Mouse (Mus musculus) adrenal gland, postnatal 10 days (tissue): ENCODE data around the gene Rrp12. TPM values are rescaled to one million over a fixed set of nuclear protein-coding genes. Genes with fewer than 3 reads are reported as not detected.
"Not testable (repeated sequence)": the region's sequence is repeated elsewhere in the genome, so short reads cannot be mapped to it uniquely, and the experiment has no call there.

Source experiments
- DNase-seq: peaks from one replicate; pipeline ENCODE4 v3.0.0; 2021; ENCODE audit warnings: mixed read lengths
- total RNA-seq, 2 experiments: library from RNA; stranded (reverse); gene quantifications; 2 replicates each; pipeline ENCODE4 v1.2.3; 2021

Gene Rrp12
- total RNA-seq, 2 experiments from 2014 or later: 12.6 to 12.8 TPM

DNA sequence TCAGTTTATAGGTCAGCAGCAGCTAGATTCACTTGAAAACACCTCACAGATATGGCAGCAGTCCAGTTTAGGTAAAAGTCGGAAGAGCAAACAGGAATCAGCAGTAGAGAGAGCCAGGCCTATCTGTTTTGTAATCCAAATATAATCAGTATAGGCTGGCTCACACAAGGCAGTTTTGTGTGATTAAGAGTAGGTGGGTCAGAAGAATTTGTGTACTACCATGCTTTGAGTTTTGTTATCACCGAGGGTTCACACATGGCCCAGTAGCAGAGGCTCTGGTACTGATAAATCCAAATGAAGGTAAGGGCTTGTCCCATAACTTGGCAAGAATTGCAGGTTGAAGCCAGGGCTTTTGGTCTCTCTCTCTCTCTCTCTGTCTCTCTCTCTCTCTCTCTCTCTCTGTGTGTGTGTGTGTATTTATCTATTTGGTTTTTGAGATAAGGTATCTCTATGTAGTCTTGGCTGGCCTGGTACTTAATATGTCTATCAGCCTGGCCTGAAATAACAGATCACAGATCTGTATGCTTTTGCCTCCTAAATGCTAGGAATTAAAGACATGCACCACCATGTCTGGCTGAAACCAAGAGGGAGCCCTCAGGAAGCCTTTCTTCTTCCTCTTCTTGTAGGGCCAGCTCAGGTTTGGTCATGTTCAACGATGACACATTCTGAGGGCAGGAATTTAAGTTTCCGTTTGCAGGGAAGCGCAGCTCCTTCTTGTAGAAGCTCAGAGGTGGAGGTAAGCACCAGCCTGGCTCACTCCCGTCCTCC lies 10.5 kb upstream of the Rrp12 start:
- no peak for DNase-seq

DNA sequence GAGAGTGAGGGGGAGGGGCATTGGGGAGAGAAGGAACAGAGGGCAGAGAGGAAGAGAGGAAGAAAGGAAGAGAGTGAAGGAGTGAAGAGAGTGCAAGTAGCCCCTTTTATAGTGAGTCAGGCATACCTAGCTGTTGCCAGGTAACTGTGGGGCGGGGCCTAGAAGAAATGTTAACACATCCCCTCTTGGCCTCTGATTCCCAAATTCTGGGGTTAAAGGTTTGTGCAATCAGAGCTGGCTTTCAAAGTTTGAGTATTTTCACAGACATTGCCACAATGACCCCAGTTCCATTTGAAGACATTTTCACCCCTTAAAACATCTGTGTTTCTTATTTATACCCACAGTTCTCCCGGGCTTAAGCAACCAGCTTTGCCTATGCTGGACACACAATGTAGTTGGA lies 9.3 kb upstream of the Rrp12 start:
- no peak for DNase-seq

DNA sequence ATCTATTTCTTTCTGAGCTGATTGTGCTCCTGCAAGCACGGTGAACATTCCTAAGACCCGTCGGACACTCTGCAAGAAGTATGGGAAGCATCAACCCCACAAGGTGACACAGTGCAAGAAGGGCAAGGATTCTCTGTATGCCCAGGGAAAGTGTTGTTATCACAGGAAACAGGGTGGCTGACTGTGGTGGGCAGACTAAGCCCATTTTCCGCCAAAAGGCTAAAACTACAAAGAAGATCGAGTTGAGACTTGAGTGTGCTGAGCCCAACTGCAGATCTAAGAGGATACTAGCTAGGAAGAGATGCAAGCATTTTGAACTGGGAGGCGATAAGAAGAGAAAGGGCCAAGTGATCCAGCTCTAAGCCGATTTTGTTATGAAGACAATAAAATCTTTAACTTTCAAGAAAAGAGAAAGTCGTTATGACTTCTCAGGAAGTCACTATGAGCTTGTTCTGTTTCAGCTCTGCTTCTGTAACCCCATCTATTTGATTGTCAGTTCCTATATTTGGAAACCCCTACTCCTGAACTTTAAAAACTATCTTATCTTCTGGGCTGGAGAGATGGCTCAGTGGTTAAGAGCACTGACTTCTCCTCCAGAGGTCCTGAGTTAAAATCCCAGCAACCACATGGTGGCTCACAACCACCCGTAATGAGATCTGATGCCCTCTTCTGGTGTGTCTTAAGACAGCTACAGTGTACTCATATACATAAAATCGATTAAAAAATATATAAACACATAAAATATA lies 7.0 kb upstream of the Rrp12 start:
- no peak for DNase-seq

DNA sequence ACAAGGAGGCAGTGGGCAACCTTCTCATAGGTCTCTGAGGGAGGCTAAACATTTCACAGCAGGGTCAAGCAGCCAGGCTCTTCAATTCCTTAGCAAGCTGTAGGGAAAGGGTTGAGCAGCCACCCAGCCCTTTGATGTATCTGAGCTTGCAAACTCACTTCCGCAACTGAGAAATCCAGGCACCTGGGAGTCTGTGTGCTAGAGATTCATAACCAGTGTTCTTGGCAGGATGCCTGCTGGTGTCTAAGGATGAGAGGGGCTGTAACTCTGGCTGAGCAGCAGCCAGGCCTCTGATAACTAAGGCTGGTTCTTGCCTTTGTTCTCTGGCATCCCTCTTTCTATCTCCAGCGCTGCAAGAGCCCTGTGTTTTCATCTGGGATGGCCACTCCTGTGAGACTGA lies 5.7 kb upstream of the Rrp12 start:
- peak; percentile 46 for DNase-seq

GRCm38 (mm10) chr19:41900495-41901090 lies 4.6 kb upstream of the Rrp12 start:
- no peak for DNase-seq

GRCm38 (mm10) chr19:41898860-41899259 lies 2.9 kb upstream of the Rrp12 start:
- peak; percentile 47 for DNase-seq

DNA sequence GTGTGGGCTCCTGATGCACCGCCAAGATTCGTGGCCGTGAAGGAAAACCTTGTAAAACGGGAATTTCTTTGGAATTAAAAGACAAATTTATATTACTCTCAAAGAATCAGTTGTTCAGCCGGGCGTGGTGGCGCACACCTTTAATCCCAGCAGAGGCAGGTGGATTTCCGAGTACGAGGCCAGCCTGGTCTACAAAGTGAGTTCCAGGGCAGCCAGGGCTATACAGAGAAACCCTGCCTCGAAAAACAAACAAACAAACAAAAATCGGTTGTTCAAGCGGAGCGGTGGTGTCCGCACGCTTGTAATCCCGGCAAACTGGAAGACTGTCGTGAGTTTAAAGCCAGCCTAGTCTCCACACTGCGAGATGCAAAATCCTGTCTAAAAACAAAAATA lies 342 bp upstream of the Rrp12 start:
- no peak for DNase-seq

- DNase-seq: no peak
Measured at GRCm38 (mm10) chr19:41894959-41895358, 1.0 kb downstream of the Rrp12 start.

DNA sequence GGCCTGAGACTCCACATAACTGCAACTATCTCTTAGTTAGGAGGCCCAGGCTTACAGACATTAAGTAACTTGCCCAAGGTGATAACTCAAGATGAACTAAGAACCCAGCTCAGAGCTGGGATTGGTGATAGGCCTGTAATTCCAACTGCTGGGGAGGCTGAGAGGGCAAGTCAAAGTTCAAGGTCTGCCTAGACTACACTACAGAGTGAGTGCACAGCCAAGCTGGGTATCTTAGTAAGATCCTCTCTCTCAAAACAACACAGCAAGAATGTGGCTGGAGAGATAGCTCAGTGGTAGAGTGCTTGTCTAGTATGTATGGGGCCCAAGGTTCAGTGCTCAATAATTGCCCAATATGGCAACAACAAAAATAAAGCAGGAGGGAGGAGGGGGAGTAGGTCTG lies 7.8 kb downstream of the Rrp12 start:
- no peak for DNase-seq

GRCm38 (mm10) chr19:41883882-41884281 lies 12.1 kb downstream of the Rrp12 start:
- no peak for DNase-seq

- no peak for DNase-seq
Measured at GRCm38 (mm10) chr19:41881842-41882241, 14.1 kb downstream of the Rrp12 start.

DNA sequence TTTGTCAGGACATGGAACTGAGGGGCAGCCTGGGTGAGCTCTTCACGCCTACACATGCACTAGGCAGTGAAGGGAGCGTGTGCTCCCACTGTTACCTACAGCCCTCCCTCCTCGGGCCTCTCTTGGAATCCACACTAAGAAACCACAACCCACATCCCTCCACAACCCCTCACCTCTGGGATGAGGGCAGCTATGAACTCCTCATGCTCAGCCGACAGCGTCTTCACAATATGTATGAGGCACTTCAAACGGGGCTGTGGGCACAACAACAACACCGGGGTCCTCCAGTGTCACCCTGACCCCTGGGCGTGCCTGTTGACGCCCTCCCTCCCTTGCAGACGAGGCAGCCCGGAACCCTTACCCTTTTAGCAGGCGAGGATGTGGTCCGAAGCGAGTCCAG lies 21.6 kb downstream of the Rrp12 start:
- DNase-seq: no peak

GRCm38 (mm10) chr19:41872285-41872684 lies 23.7 kb downstream of the Rrp12 start:
- no peak for DNase-seq

DNA sequence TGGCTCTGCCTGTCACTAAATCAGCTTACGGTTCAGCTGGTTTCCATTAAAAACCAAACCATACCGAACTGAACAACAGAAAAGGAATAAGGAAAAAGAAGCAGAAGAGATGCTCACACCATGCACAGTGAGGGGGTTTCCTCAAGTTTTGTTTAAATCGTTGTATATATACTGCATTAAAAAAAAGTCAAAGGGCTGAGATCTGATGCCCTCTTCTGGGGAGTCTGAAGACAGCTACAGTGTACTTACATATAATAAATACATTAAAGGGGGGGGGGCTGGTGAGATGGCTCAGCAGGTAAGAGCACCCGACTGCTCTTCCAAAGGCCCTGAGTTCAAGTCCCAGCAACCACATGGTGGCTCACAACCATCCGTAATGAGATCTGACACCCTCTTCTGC lies 26.0 kb downstream of the Rrp12 start:
- not testable (repeated sequence) for DNase-seq

DNA sequence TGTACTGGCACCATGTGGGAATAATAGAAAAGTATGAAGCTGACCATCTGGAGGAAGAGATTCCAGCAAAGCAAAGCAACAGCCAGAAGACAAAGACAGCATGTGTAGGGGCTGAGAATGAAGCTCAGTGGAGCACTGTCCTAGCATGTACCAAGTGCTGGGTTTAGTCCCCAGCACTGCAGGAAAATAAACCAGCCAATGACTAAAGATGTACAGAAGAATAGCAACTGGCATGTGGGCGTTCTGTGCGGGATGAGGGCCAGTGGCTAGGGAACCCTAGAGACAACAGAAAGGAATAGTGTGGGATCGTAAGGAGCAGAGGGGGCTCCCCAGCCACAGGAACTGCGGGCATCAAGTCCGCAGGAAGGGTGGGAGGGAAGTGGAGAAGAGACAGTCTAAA lies 26.7 kb downstream of the Rrp12 start:
- no peak for DNase-seq

GRCm38 (mm10) chr19:41866707-41867106 lies 29.3 kb downstream of the Rrp12 start:
- DNase-seq: no peak

GRCm38 (mm10) chr19:41857816-41858310 lies 38.1 kb downstream of the Rrp12 start:
- DNase-seq: no peak

GRCm38 (mm10) chr19:41857086-41857762 lies 38.7 kb downstream of the Rrp12 start:
- DNase-seq: no peak

DNA sequence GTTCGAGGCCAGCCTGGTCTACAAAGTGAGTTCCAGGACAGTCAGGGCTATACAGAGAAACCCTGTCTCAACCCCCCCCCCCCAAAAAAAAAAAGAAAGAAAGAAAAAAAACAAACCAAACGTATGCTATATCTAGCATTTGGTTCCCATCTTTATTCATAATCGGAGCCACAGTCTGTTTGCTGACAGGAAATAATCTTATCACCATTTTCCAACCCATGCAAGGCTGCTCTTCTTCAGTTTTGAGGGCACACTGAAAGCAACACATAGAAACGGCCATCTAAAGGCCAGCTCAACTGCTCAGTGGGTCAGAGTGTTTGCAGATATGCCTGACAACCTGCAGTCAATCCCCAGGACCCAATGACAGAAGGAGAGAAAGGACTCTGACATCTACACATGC lies 43.5 kb downstream of the Rrp12 start:
- no peak for DNase-seq

GRCm38 (mm10) chr19:41850719-41851543 lies 45.0 kb downstream of the Rrp12 start:
- DNase-seq: no peak

GRCm38 (mm10) chr19:41850021-41850718 lies 45.8 kb downstream of the Rrp12 start:
- no peak for DNase-seq
